In the genomic region with DNA sequence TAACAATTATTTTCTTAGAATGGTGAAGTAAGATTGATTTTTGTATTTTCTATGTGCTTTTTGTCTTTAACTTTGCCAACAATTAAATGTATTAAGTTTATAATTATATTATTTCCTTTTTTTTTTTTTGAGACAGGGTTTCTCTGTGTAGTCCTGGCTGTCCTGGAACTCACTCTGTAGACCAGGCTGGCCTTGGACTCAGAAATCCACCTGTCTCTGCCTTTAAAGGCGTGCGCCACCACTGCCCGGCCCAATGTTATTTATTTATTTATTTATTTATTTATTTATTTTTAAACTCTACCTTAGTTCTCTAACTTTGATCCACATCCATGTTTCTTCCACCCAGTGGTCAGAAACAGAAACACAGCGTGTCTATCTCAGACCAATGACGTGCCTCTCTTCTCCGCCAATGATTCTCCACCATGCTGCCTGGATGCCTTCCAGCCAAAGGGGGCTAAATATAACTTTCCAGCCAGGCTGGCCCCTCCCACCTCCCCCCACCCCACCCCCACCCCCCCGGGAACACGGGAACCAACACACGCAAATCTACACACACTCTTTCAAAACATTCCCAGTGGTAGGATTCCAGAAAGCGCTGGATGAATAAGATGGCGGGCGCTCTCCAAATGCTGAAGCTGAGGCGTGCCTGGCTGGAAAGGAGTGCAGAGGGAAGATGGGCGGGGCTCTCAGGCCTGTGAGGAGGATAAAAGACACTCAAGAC, we compare ENCODE assay signal across 9 mouse cellular contexts. TPM values are rescaled to one million over a fixed set of nuclear protein-coding genes. Genes with fewer than 3 reads are reported as not detected.
DNase-seq lines count a peak whose midpoint lies in the region; ATAC-seq and TF ChIP-seq lines count a peak whose summit lies in the region.
"Had no signal": no experiment of that assay in that cellular context is flagged by ENCODE, and none has a peak within 500 bp of the region (broad histone marks: within the 10 kb centered on the region; RNA-seq: fewer than 3 reads in every experiment).

No protein-coding gene starts in this region.

- no peaks in the 10 kb centered on the region for H3K27me3 ChIP-seq in forebrain, embryonic 11.5 days (ENCODE audit: control insufficient read depth, insufficient read depth, low read length)
- no peaks in the 10 kb centered on the region for H3K27me3 ChIP-seq in hindbrain, embryonic 10.5 days (ENCODE audit: insufficient read depth, poor library complexity, severe bottlenecking)
- H3K27me3 ChIP-seq in limb, embryonic 12.5 days = peaks cover 3% of the 10 kb centered on the region; the same call in 1 of the 2 replicates
- H3K27me3 ChIP-seq in midbrain, postnatal 0 days (ENCODE audit: insufficient read depth, low read length) = no peaks in the 10 kb centered on the region

- DNase-seq in urinary bladder, postnatal 25 days (ENCODE audit: low spot score) = peak; percentile 27
- DNase-seq in urinary bladder, adult 2 months (ENCODE audit: low spot score) = no peak
- peak; percentile 81 for DNase-seq in forebrain, embryonic 11.5 days (ENCODE audit: low spot score)
- peak; percentile 74 for DNase-seq in hindbrain, embryonic 10.5 days (ENCODE audit: low spot score)
- peak; percentile 77 for DNase-seq in midbrain, postnatal 0 days (ENCODE audit: low spot score)
- no peak for DNase-seq in cerebellum, adult 11 months

- ATAC-seq in forebrain, embryonic 11.5 days (replicated peaks; ENCODE audit: low FRiP score) = peak; percentile 72
- peak; percentile 61 for ATAC-seq in limb, embryonic 12.5 days (ENCODE audit: insufficient number of reproducible peaks, insufficient read depth, low FRiP score, low TSS enrichment, low read depth)
- peak; percentile 73 for ATAC-seq in midbrain, postnatal 0 days (ENCODE audit: low FRiP score)
- no peak; the same call in 1 of the 2 replicates for ATAC-seq in megakaryocyte-erythroid progenitor cell, adult 5-6 weeks (replicated peaks; ENCODE audit: low FRiP score, low TSS enrichment, poor library complexity, severe bottlenecking)

- H3K4me1 ChIP-seq in forebrain, embryonic 11.5 days (replicated peaks; ENCODE audit: control insufficient read depth, insufficient read depth, low read length) = 0 out of 2 replicates have a peak, but pooled peaks cover under 1% of the 10 kb centered on the region
- peaks cover 34% of the 10 kb centered on the region for H3K4me1 ChIP-seq in hindbrain, embryonic 10.5 days (replicated peaks)
- H3K4me1 ChIP-seq in limb, embryonic 12.5 days (replicated peaks) = no peaks in the 10 kb centered on the region
- H3K4me1 ChIP-seq in midbrain, postnatal 0 days (ENCODE audit: insufficient read depth, low read length) = peaks cover 9% of the 10 kb centered on the region; the same call in 1 of the 2 replicates

- H3K9ac ChIP-seq in forebrain, embryonic 11.5 days (ENCODE audit: low read length) = no peak overlapping the region
- H3K9ac ChIP-seq in limb, embryonic 12.5 days (replicated peaks) = no peak overlapping the region
- H3K9ac ChIP-seq in midbrain, postnatal 0 days (replicated peaks; ENCODE audit: low read length, poor library complexity, severe bottlenecking) = no peak overlapping the region

- H3K4me2 ChIP-seq in forebrain, embryonic 11.5 days (ENCODE audit: low read depth, low read length, severe bottlenecking) = peak overlapping the region; percentile 32; the same call in 1 of the 2 replicates
- peak overlapping the region; percentile 30; the same call in 1 of the 2 replicates for H3K4me2 ChIP-seq in limb, embryonic 12.5 days
- 0 out of 2 replicates have a peak overlapping the region, but pooled peaks have one; percentile 15 for H3K4me2 ChIP-seq in midbrain, postnatal 0 days (ENCODE audit: low read depth, low read length, poor library complexity, severe bottlenecking)

- H3K4me3 ChIP-seq in forebrain, embryonic 11.5 days (ENCODE audit: low read depth, low read length) = 0 out of 2 replicates have a peak overlapping the region, but pooled peaks have one; percentile 9
- H3K4me3 ChIP-seq in hindbrain, embryonic 10.5 days = peak overlapping the region; percentile 39
- no peak overlapping the region for H3K4me3 ChIP-seq in limb, embryonic 12.5 days (replicated peaks)
- no peak overlapping the region for H3K4me3 ChIP-seq in midbrain, postnatal 0 days (ENCODE audit: low read depth, low read length)

- H3K27ac ChIP-seq in forebrain, embryonic 11.5 days (ENCODE audit: low read depth, low read length) = no peak overlapping the region
- no peak overlapping the region for H3K27ac ChIP-seq in hindbrain, embryonic 10.5 days
- H3K27ac ChIP-seq in limb, embryonic 12.5 days = no peak overlapping the region
- 0 out of 2 replicates have a peak overlapping the region, but pooled peaks have one; percentile 6 for H3K27ac ChIP-seq in midbrain, postnatal 0 days (ENCODE audit: low read depth, low read length)
- H3K27ac ChIP-seq: macrophage had no signal

- no peaks in the 10 kb centered on the region for H3K36me3 ChIP-seq in forebrain, embryonic 11.5 days (ENCODE audit: control insufficient read depth, insufficient read depth, low read length)
- no peaks in the 10 kb centered on the region for H3K36me3 ChIP-seq in hindbrain, embryonic 10.5 days
- no peaks in the 10 kb centered on the region for H3K36me3 ChIP-seq in limb, embryonic 12.5 days
- peaks cover 3% of the 10 kb centered on the region; the same call in 1 of the 2 replicates for H3K36me3 ChIP-seq in midbrain, postnatal 0 days (ENCODE audit: insufficient read depth, low read length)

- no peaks in the 10 kb centered on the region for H3K9me3 ChIP-seq in forebrain, embryonic 11.5 days (ENCODE audit: control insufficient read depth, low read length)
- no peaks in the 10 kb centered on the region for H3K9me3 ChIP-seq in hindbrain, embryonic 10.5 days
- no peaks in the 10 kb centered on the region for H3K9me3 ChIP-seq in limb, embryonic 12.5 days
- H3K9me3 ChIP-seq in midbrain, postnatal 0 days (ENCODE audit: low read length) = no peaks in the 10 kb centered on the region

- 22% methylated on average over 14 of the region's 14 CpGs for WGBS in forebrain, embryonic 11.5 days
- WGBS in hindbrain, embryonic 10.5 days = 25% methylated on average over 14 of the region's 14 CpGs
- whole genome bisulfite sequencing in limb, embryonic 12.5 days = 21% methylated on average over 14 of the region's 14 CpGs
- WGBS in midbrain, postnatal 0 days = 21% methylated on average over 14 of the region's 14 CpGs

- TF ChIP-seq CTCF in midbrain, postnatal 0 days (IDR thresholded peaks at IDR 0.05) = peak; percentile 51

RNA-seq across cellular contexts. Expression of gene Kif5a, which starts 7.4 kb away (rescaled TPM):
- polyA plus RNA-seq in urinary bladder, adult 2 months (2012; rRNA removed) = 5.9 and 6.6 TPM in 2 replicates
- 21.7 and 23.6 TPM in 2 replicates for polyA plus RNA-seq in forebrain, embryonic 11.5 days (2014; fragmentation: Nextera tagmentation; extraction: Ambion mirVana)
- polyA plus RNA-seq in hindbrain, embryonic 10.5 days (2016; fragmentation: Nextera tagmentation; extraction: Ambion mirVana) = 24.4 and 39.4 TPM in 2 replicates
- polyA plus RNA-seq in limb, embryonic 12.5 days (2016; fragmentation: Nextera tagmentation; extraction: Ambion mirVana) = 5.3 and 5.6 TPM in 2 replicates
- total RNA-seq in midbrain, postnatal 0 days (2014; rRNA removed) = 244 and 249 TPM in 2 replicates
- 102 and 103 TPM in 2 replicates for polyA plus RNA-seq in midbrain, postnatal 0 days (2015; fragmentation: Nextera tagmentation; extraction: Ambion mirVana)
- not detected in 2 replicates for total RNA-seq in megakaryocyte-erythroid progenitor cell, adult 5-6 weeks (2014; fragmentation: Nextera tagmentation)
- total RNA-seq in megakaryocyte-erythroid progenitor cell, adult 5-6 weeks (2017) = 0.14 and 0.23 TPM in 2 replicates

RNA-seq across cellular contexts. Expression of gene Dctn2, which starts 10.4 kb away (rescaled TPM):
- 173 and 201 TPM in 2 replicates for polyA plus RNA-seq in urinary bladder, adult 2 months (2012; rRNA removed)
- polyA plus RNA-seq in forebrain, embryonic 11.5 days (2014; fragmentation: Nextera tagmentation; extraction: Ambion mirVana) = 202 and 207 TPM in 2 replicates
- 222 and 255 TPM in 2 replicates for polyA plus RNA-seq in hindbrain, embryonic 10.5 days (2016; fragmentation: Nextera tagmentation; extraction: Ambion mirVana)
- 174 and 183 TPM in 2 replicates for polyA plus RNA-seq in limb, embryonic 12.5 days (2016; fragmentation: Nextera tagmentation; extraction: Ambion mirVana)
- total RNA-seq in midbrain, postnatal 0 days (2014; rRNA removed) = 274 and 309 TPM in 2 replicates
- polyA plus RNA-seq in midbrain, postnatal 0 days (2015; fragmentation: Nextera tagmentation; extraction: Ambion mirVana) = 318 and 345 TPM in 2 replicates
- total RNA-seq in megakaryocyte-erythroid progenitor cell, adult 5-6 weeks (2014; fragmentation: Nextera tagmentation) = 100 and 123 TPM in 2 replicates
- total RNA-seq in megakaryocyte-erythroid progenitor cell, adult 5-6 weeks (2017) = 106 and 124 TPM in 2 replicates

RNA-seq across cellular contexts. Expression of gene Mbd6, which starts 33.0 kb away (rescaled TPM):
- 19.8 and 42.1 TPM in 2 replicates for polyA plus RNA-seq in urinary bladder, adult 2 months (2012; rRNA removed)
- polyA plus RNA-seq in forebrain, embryonic 11.5 days (2014; fragmentation: Nextera tagmentation; extraction: Ambion mirVana) = 22.6 and 24.0 TPM in 2 replicates
- 12.8 and 16.3 TPM in 2 replicates for polyA plus RNA-seq in hindbrain, embryonic 10.5 days (2016; fragmentation: Nextera tagmentation; extraction: Ambion mirVana)
- 17.2 and 19.8 TPM in 2 replicates for polyA plus RNA-seq in limb, embryonic 12.5 days (2016; fragmentation: Nextera tagmentation; extraction: Ambion mirVana)
- total RNA-seq in midbrain, postnatal 0 days (2014; rRNA removed) = 8.2 and 10.0 TPM in 2 replicates
- 7.3 and 11.2 TPM in 2 replicates for polyA plus RNA-seq in midbrain, postnatal 0 days (2015; fragmentation: Nextera tagmentation; extraction: Ambion mirVana)
- 42.8 and 72.8 TPM in 2 replicates for total RNA-seq in megakaryocyte-erythroid progenitor cell, adult 5-6 weeks (2014; fragmentation: Nextera tagmentation)
- 2.7 and 3.8 TPM in 2 replicates for total RNA-seq in megakaryocyte-erythroid progenitor cell, adult 5-6 weeks (2017)

RNA-seq across cellular contexts. Expression of gene Pip4k2c, which starts 44.4 kb away (rescaled TPM):
- polyA plus RNA-seq in urinary bladder, adult 2 months (2012; rRNA removed) = 47.7 and 48.4 TPM in 2 replicates
- polyA plus RNA-seq in forebrain, embryonic 11.5 days (2014; fragmentation: Nextera tagmentation; extraction: Ambion mirVana) = 16.4 and 17.2 TPM in 2 replicates
- 17.9 and 21.9 TPM in 2 replicates for polyA plus RNA-seq in hindbrain, embryonic 10.5 days (2016; fragmentation: Nextera tagmentation; extraction: Ambion mirVana)
- 27.3 and 28.0 TPM in 2 replicates for polyA plus RNA-seq in limb, embryonic 12.5 days (2016; fragmentation: Nextera tagmentation; extraction: Ambion mirVana)
- 17.0 and 18.3 TPM in 2 replicates for total RNA-seq in midbrain, postnatal 0 days (2014; rRNA removed)
- polyA plus RNA-seq in midbrain, postnatal 0 days (2015; fragmentation: Nextera tagmentation; extraction: Ambion mirVana) = 14.5 and 15.1 TPM in 2 replicates
- 58.6 and 59.9 TPM in 2 replicates for total RNA-seq in megakaryocyte-erythroid progenitor cell, adult 5-6 weeks (2014; fragmentation: Nextera tagmentation)
- total RNA-seq in megakaryocyte-erythroid progenitor cell, adult 5-6 weeks (2017) = 28.0 and 35.3 TPM in 2 replicates

RNA-seq across cellular contexts. Expression of gene Mars, which starts 55.8 kb away (rescaled TPM):
- 44.7 and 47.7 TPM in 2 replicates for polyA plus RNA-seq in urinary bladder, adult 2 months (2012; rRNA removed)
- 191 and 195 TPM in 2 replicates for polyA plus RNA-seq in forebrain, embryonic 11.5 days (2014; fragmentation: Nextera tagmentation; extraction: Ambion mirVana)
- 171 and 174 TPM in 2 replicates for polyA plus RNA-seq in hindbrain, embryonic 10.5 days (2016; fragmentation: Nextera tagmentation; extraction: Ambion mirVana)
- 144 and 145 TPM in 2 replicates for polyA plus RNA-seq in limb, embryonic 12.5 days (2016; fragmentation: Nextera tagmentation; extraction: Ambion mirVana)
- total RNA-seq in midbrain, postnatal 0 days (2014; rRNA removed) = 62.6 and 84.3 TPM in 2 replicates
- 103 and 112 TPM in 2 replicates for polyA plus RNA-seq in midbrain, postnatal 0 days (2015; fragmentation: Nextera tagmentation; extraction: Ambion mirVana)
- total RNA-seq in megakaryocyte-erythroid progenitor cell, adult 5-6 weeks (2014; fragmentation: Nextera tagmentation) = 135 and 140 TPM in 2 replicates
- total RNA-seq in megakaryocyte-erythroid progenitor cell, adult 5-6 weeks (2017) = 213 and 264 TPM in 2 replicates

Comparison
In these comparisons a context has a peak if more than half of its experiments do, and no peak if none do; other contexts are left out.
1. DNase-seq: peak in urinary bladder, postnatal 25 days (single experiment), forebrain, embryonic 11.5 days (single experiment), hindbrain, embryonic 10.5 days (single experiment) and midbrain, postnatal 0 days (single experiment); none in urinary bladder, adult 2 months (single experiment) and cerebellum, adult 11 months (single experiment).
2. H3K4me3 ChIP-seq: peak in forebrain, embryonic 11.5 days (single experiment) and hindbrain, embryonic 10.5 days (single experiment); none in limb, embryonic 12.5 days (single experiment) and midbrain, postnatal 0 days (single experiment).
3. Peak in every context shown above with its lines, with median percentiles within 50 percentile points of each other: H3K4me2 ChIP-seq.